Mouse (Mus musculus): ENCODE data around the gene Sec14l1.

DNA sequence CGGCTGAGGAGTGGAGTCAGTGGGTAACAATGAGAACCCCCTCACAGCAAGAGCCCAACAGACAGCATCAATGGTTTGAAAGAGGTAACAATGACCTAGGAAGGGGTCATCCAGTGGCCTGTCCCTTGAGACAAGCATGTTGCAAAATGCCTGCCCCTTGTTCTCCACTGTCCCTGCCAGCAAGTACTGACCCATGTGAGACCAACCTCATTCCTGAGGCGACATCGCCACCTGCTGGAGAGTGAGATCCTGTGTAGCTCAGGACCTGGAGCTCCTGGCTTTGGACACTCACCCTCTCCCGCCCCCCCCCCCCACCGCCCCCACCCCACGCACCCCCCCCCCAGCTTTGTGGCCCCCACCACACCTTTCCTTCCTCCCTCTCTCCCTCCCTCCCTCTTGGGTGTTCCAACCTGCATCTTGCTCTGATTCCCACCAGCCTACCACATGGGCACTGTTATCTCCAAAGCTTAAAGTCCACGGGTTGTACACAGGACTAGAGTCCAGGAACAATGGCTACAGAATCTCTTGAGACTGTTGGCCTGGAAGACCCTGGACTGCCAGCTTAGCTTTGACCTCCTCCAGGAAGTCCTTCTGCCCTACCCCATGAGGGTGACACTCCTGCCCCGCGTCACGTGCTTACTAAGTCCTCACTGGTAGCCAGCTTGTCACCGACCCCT, 62.5 kb downstream of the Sec14l1 start:
- TF ChIP-seq CTCF (IDR thresholded peaks at IDR 0.05; ENCODE audit: extremely low read depth, insufficient read length, insufficient replicate concordance, low read depth, low read length): peak; percentile 83
- TF ChIP-seq POLR2A (IDR thresholded peaks at IDR 0.05; ENCODE audit: low read depth, low read length): no peak
